In genomic region chr5:118515280-118515721, GRCm38 (mm10) we compare ENCODE assay signal across 8 mouse cellular contexts. TPM values are rescaled to one million over a fixed set of nuclear protein-coding genes. Genes with fewer than 3 reads are reported as not detected.
DNase-seq lines count a peak whose midpoint lies in the region; ATAC-seq and TF ChIP-seq lines count a peak whose summit lies in the region.

No protein-coding gene starts in this region.

- H3K27me3 ChIP-seq in forebrain, embryonic 12.5 days = peaks cover 56% of the 10 kb centered on the region
- peaks cover 77% of the 10 kb centered on the region for H3K27me3 ChIP-seq in forebrain, embryonic 10.5 days (ENCODE audit: poor library complexity, severe bottlenecking)
- peaks cover 37% of the 10 kb centered on the region for H3K27me3 ChIP-seq in neural tube, embryonic 13.5 days

- H3K4me2 ChIP-seq in forebrain, embryonic 12.5 days = peak overlapping the region; percentile 13
- peak overlapping the region; percentile 59; the same call in 1 of the 2 replicates for H3K4me2 ChIP-seq in neural tube, embryonic 13.5 days

- 0 out of 2 replicates have a peak, but pooled peaks have one; percentile 53 for ATAC-seq in forebrain, embryonic 12.5 days (ENCODE audit: low FRiP score)
- ATAC-seq in neural tube, embryonic 13.5 days (ENCODE audit: low read depth) = peak; percentile 88

- no peaks in the 10 kb centered on the region for H3K9me3 ChIP-seq in forebrain, embryonic 12.5 days
- no peaks in the 10 kb centered on the region for H3K9me3 ChIP-seq in forebrain, embryonic 10.5 days
- H3K9me3 ChIP-seq in ES-E14 (ENCODE audit: control insufficient read depth, insufficient read depth, low read depth, low read length) = no peaks in the 10 kb centered on the region
- no peaks in the 10 kb centered on the region for H3K9me3 ChIP-seq in neural tube, embryonic 13.5 days

- TF ChIP-seq CTCF in layer of hippocampus, adult 2 months (conservative IDR thresholded peaks at IDR 0.05) = no peak

- H3K27ac ChIP-seq in forebrain, embryonic 12.5 days = peak overlapping the region; percentile 50; the same call in 1 of the 2 replicates
- H3K27ac ChIP-seq in forebrain, embryonic 10.5 days = no peak overlapping the region
- peak overlapping the region; percentile 14; the same call in 1 of the 2 replicates for H3K27ac ChIP-seq in ES-E14 (ENCODE audit: insufficient read depth, low read depth, low read length, poor library complexity, severe bottlenecking)
- H3K27ac ChIP-seq in layer of hippocampus, adult 2 months = no peak overlapping the region
- peak overlapping the region; percentile 18 for H3K27ac ChIP-seq in neural tube, embryonic 13.5 days (replicated peaks)

- in situ Hi-C loops in ES-E14 (cut with MboI; ENCODE audit: low sequenced_read_pairs in 2 of 2, unreplicated experiment in 2 of 2) = no loop called here

- 17% methylated on average over 11 of the region's 11 CpGs for WGBS in forebrain, embryonic 12.5 days
- whole genome bisulfite sequencing in forebrain, embryonic 10.5 days = 22% methylated on average over 11 of the region's 11 CpGs
- WGBS in neural tube, embryonic 13.5 days = 6% methylated on average over 11 of the region's 11 CpGs

- no peaks in the 10 kb centered on the region for H3K36me3 ChIP-seq in forebrain, embryonic 12.5 days (replicated peaks)
- H3K36me3 ChIP-seq in forebrain, embryonic 10.5 days (replicated peaks) = no peaks in the 10 kb centered on the region
- no peaks in the 10 kb centered on the region for H3K36me3 ChIP-seq in ES-E14 (ENCODE audit: control insufficient read depth, insufficient read depth, low read length, poor library complexity, severe bottlenecking)
- no peaks in the 10 kb centered on the region for H3K36me3 ChIP-seq in neural tube, embryonic 13.5 days

- H3K9ac ChIP-seq in forebrain, embryonic 12.5 days = no peak overlapping the region
- H3K9ac ChIP-seq in ES-E14 (ENCODE audit: insufficient read depth, low read depth, low read length, poor library complexity, severe bottlenecking) = peak overlapping the region; percentile 20; the same call in 1 of the 2 replicates
- no peak overlapping the region for H3K9ac ChIP-seq in neural tube, embryonic 13.5 days

- H3K4me3 ChIP-seq in forebrain, embryonic 12.5 days (replicated peaks) = no peak overlapping the region
- H3K4me3 ChIP-seq in forebrain, embryonic 10.5 days = no peak overlapping the region
- peak overlapping the region in 1 of 2 experiments; percentile 71; a peak in 2 of 4 replicates for H3K4me3 ChIP-seq in ES-E14 (ENCODE audit: insufficient read depth in 1 of 2, low read depth in 1 of 2, low read length in 2 of 2, poor library complexity in 1 of 2, severe bottlenecking in 1 of 2)
- H3K4me3 ChIP-seq in layer of hippocampus, adult 2 months = no peak overlapping the region
- no peak overlapping the region for H3K4me3 ChIP-seq in neural tube, embryonic 13.5 days

- DNase-seq in forebrain, embryonic 10.5 days (ENCODE audit: extremely low spot score, low spot score) = no peak
- no peak for DNase-seq in ES-E14 (ENCODE audit: low read depth, low spot score)
- DNase-seq in frontal cortex, postnatal 14 days (ENCODE audit: low spot score in 2 of 2) = peak; percentile 52 to 59
- peak; percentile 51 to 53 for DNase-seq in layer of hippocampus, adult 2 months (ENCODE audit: low spot score in 2 of 2)
- no peak for DNase-seq in thymus, postnatal 4 days
- DNase-seq in cerebellum, adult 8-10 months = no peak

- peaks cover 40% of the 10 kb centered on the region for H3K4me1 ChIP-seq in forebrain, embryonic 12.5 days
- H3K4me1 ChIP-seq in forebrain, embryonic 10.5 days = peaks cover 73% of the 10 kb centered on the region
- H3K4me1 ChIP-seq in ES-E14 (ENCODE audit: control insufficient read depth in 2 of 2, insufficient read depth in 2 of 2, low read length in 2 of 2, poor library complexity in 1 of 2) = peaks cover 26 to 50% of the 10 kb centered on the region in 2 experiments
- H3K4me1 ChIP-seq in neural tube, embryonic 13.5 days (replicated peaks) = peaks cover 38% of the 10 kb centered on the region

TF ChIP-seq in ES-E14, 5 proteins besides CTCF, POLR2A, EP300 and RAD21:
- no peak for TF ChIP-seq MAFK (IDR thresholded peaks at IDR 0.05; ENCODE audit: insufficient read depth, low read depth, low read length)
- TF ChIP-seq ZC3H11A (IDR thresholded peaks at IDR 0.05; ENCODE audit: borderline replicate concordance, low read depth, low read length) = no peak
- TF ChIP-seq ZNF384 (IDR thresholded peaks at IDR 0.05; ENCODE audit: low read depth, low read length) = no peak
- TF ChIP-seq CHD2 (IDR thresholded peaks at IDR 0.05; ENCODE audit: low read depth, low read length) = no peak
- TF ChIP-seq HCFC1 (IDR thresholded peaks at IDR 0.05; ENCODE audit: borderline replicate concordance, insufficient read depth, low read length) = no peak

RNA-seq across cellular contexts. Expression of gene Med13l, which starts 45.2 kb away (rescaled TPM):
- 17.7 and 19.1 TPM in 2 replicates for polyA plus RNA-seq in forebrain, embryonic 12.5 days (2016; fragmentation: Nextera tagmentation; extraction: Ambion mirVana)
- 10.5 and 11.2 TPM in 2 replicates for polyA plus RNA-seq in forebrain, embryonic 10.5 days (2016; fragmentation: Nextera tagmentation; extraction: Ambion mirVana)
- 52.4 and 61.6 TPM in 2 replicates for total RNA-seq in ES-E14 (2012; rRNA removed)
- 100 to 1,000 TPM; 121 to 128 TPM for total RNA-seq in layer of hippocampus, adult 2 months (2021)
- polyA plus RNA-seq in neural tube, embryonic 13.5 days (2015; fragmentation: Nextera tagmentation; extraction: Ambion mirVana) = 12.9 and 15.2 TPM in 2 replicates

Comparison
In these comparisons a context has a peak if more than half of its experiments do, and no peak if none do; other contexts are left out.
1. H3K27ac ChIP-seq: peak in forebrain, embryonic 12.5 days (single experiment), ES-E14 (single experiment) and neural tube, embryonic 13.5 days (single experiment); none in forebrain, embryonic 10.5 days (single experiment) and layer of hippocampus, adult 2 months (single experiment).
2. DNase-seq: peak in frontal cortex, postnatal 14 days (2 of 2) and layer of hippocampus, adult 2 months (2 of 2); none in forebrain, embryonic 10.5 days (single experiment), ES-E14 (single experiment), thymus, postnatal 4 days (single experiment) and cerebellum, adult 8-10 months (single experiment).